Mouse (Mus musculus) urinary bladder, postnatal 4 days (tissue): ENCODE data around the gene Rapgef3.
A peak's percentile ranks its signal among the peaks of the same experiment; 100 is the strongest.

Experiments
- DNase-seq, 2 experiments: peaks; one replicate each; pipeline ENCODE4 v3.0.0; 2021 to 2022; ENCODE audit warnings: low spot score in 2 of 2

Rapgef3 gene

GRCm38 (mm10) chr15:97793386-97794153 lies 25.8 kb upstream of the Rapgef3 start:
- no peak for DNase-seq

- DNase-seq = no peak
Observed at GRCm38 (mm10) chr15:97791126-97791700, 23.4 kb upstream of the Rapgef3 start.

GRCm38 (mm10) chr15:97789761-97790505 lies 22.2 kb upstream of the Rapgef3 start:
- DNase-seq = no peak

- no peak for DNase-seq
Observed at GRCm38 (mm10) chr15:97788821-97789220, 21.0 kb upstream of the Rapgef3 start.

- DNase-seq = no peak
Observed at GRCm38 (mm10) chr15:97787799-97788667, 20.3 kb upstream of the Rapgef3 start.

GRCm38 (mm10) chr15:97787148-97787798 lies 19.5 kb upstream of the Rapgef3 start:
- no peak for DNase-seq

- DNase-seq = no peak
Observed at GRCm38 (mm10) chr15:97786412-97787112, 18.8 kb upstream of the Rapgef3 start.

GRCm38 (mm10) chr15:97785731-97786411 lies 18.1 kb upstream of the Rapgef3 start:
- no peak for DNase-seq

GRCm38 (mm10) chr15:97784561-97785161 lies 16.9 kb upstream of the Rapgef3 start:
- no peak for DNase-seq

GRCm38 (mm10) chr15:97784092-97784559 lies 16.4 kb upstream of the Rapgef3 start:
- peak; percentile 85 to 91 for DNase-seq

- DNase-seq = peak; percentile 76 to 84
Observed at GRCm38 (mm10) chr15:97782749-97783105, 15.0 kb upstream of the Rapgef3 start.

GRCm38 (mm10) chr15:97781961-97782748 lies 14.4 kb upstream of the Rapgef3 start:
- no peak for DNase-seq

- DNase-seq = no peak
Observed at GRCm38 (mm10) chr15:97780611-97781031, 12.8 kb upstream of the Rapgef3 start.

- DNase-seq = no peak
Observed at GRCm38 (mm10) chr15:97779576-97779975, 11.8 kb upstream of the Rapgef3 start.

- no peak for DNase-seq
Observed at GRCm38 (mm10) chr15:97778311-97779098, 10.7 kb upstream of the Rapgef3 start, which contains the start of gene Slc48a1. TSS of gene Slc48a1 (plus strand) at chr15:97778520.

GRCm38 (mm10) chr15:97776919-97777318 lies 9.1 kb upstream of the Rapgef3 start:
- no peak for DNase-seq

- peak; percentile 54 to 83 for DNase-seq
Observed at GRCm38 (mm10) chr15:97776514-97776913, 8.7 kb upstream of the Rapgef3 start.

GRCm38 (mm10) chr15:97773961-97774370 lies 6.2 kb upstream of the Rapgef3 start:
- no peak for DNase-seq
